Comparison of ENCODE assay signal across 8 mouse cellular contexts in genomic region chr2:153778638-153779362, GRCm38 (mm10). TPM values are rescaled to one million over a fixed set of nuclear protein-coding genes. Genes with fewer than 3 reads are reported as not detected.
DNase-seq lines count a peak whose midpoint lies in the region; ATAC-seq lines count a peak whose summit lies in the region.

No protein-coding gene starts in this region.

- ATAC-seq in megakaryocyte-erythroid progenitor cell, adult 5-6 weeks (replicated peaks; ENCODE audit: low FRiP score, low TSS enrichment, poor library complexity, severe bottlenecking), result peak; percentile 96

- intact Hi-C loops in gastrocnemius, postnatal 14 days (cut with DNase I; ENCODE audit: low total_unique reads), result no loop called here
- intact Hi-C loops in left cerebral cortex, postnatal 14 days (cut with DNase I), result no loop called here

- peak; percentile 92 for DNase-seq in ZHBTc4 (ENCODE audit: low read depth, low spot score)
- peak; percentile 86 for DNase-seq in embryo, embryonic 10 days (ENCODE audit: low spot score)
- peak; percentile 88 for DNase-seq in gastrocnemius, postnatal 14 days
- DNase-seq in induced T-regulatory cell, adult 2 months (ENCODE audit: low read depth), result peak; percentile 81
- peak; percentile 35 to 59 for DNase-seq in left cerebral cortex, postnatal 14 days (ENCODE audit: low spot score in 2 of 2)
- DNase-seq in right cerebral cortex, postnatal 14 days, result peak; percentile 49
- peak; percentile 82 for DNase-seq in urinary bladder, postnatal 14 days (ENCODE audit: low spot score)

RNA-seq across cellular contexts. Expression of gene Efcab8, which starts 0.9 kb away (rescaled TPM):
- under 1 TPM; 0.06 to 0.20 TPM for total RNA-seq in gastrocnemius, postnatal 14 days (2021)
- total RNA-seq in left cerebral cortex, postnatal 14 days (2021), result under 1 TPM; 0.23 to 0.66 TPM
- total RNA-seq in megakaryocyte-erythroid progenitor cell, adult 5-6 weeks (2014; fragmentation: Nextera tagmentation), result 0.76 and 0.82 TPM in 2 replicates
- not detected in 2 replicates for total RNA-seq in megakaryocyte-erythroid progenitor cell, adult 5-6 weeks (2017)

RNA-seq across cellular contexts. Expression of gene Mapre1, which starts 37.7 kb away (rescaled TPM):
- total RNA-seq in gastrocnemius, postnatal 14 days (2021), result 10 to 100 TPM; 53.2 to 63.9 TPM
- total RNA-seq in left cerebral cortex, postnatal 14 days (2021), result 100 to 1,000 TPM; 137 to 151 TPM
- 109 and 127 TPM in 2 replicates for total RNA-seq in megakaryocyte-erythroid progenitor cell, adult 5-6 weeks (2014; fragmentation: Nextera tagmentation)
- 243 and 279 TPM in 2 replicates for total RNA-seq in megakaryocyte-erythroid progenitor cell, adult 5-6 weeks (2017)

Comparison
In these comparisons a context has a peak if more than half of its experiments do, and no peak if none do; other contexts are left out.
1. Peak in every context shown above with its lines: DNase-seq and ATAC-seq.